Mouse (Mus musculus) midbrain, embryonic 14.5 days (tissue): Measurements from ENCODE around the gene Fbln1. TPM values are rescaled to one million over a fixed set of nuclear protein-coding genes. Genes with fewer than 3 reads are reported as not detected.

Experiments
- ATAC-seq: fragments of 200-750 bp; cut with Nextera tagmentation; 2 replicates; pipeline ENCODE4 v1.8.0; 2017; ENCODE audit warnings: moderate number of reproducible peaks, moderate library complexity; ENCODE audit not compliant: low FRiP score, low TSS enrichment
- DNase-seq: peaks from one replicate; pipeline ENCODE4 v3.0.0-alpha.2; 2015
- H3K27ac ChIP-seq: fragments of 300-500 bp; sonication (generic); replicated peaks from 2 replicates; pipeline ENCODE4 v1.5.1; 2014; ENCODE audit warnings: mild to moderate bottlenecking, low read depth, low read length, moderate library complexity
- H3K27me3 ChIP-seq: fragments of 300-500 bp; sonication (generic); 2 replicates; pipeline ENCODE4 v1.6.1; 2014; ENCODE audit warnings: low read length, control low read depth, mixed read lengths; ENCODE audit not compliant: control insufficient read depth, insufficient read depth
- H3K36me3 ChIP-seq: fragments of 300-500 bp; sonication (generic); 2 replicates; pipeline ENCODE4 v1.6.1; 2014; ENCODE audit warnings: low read length, control low read depth; ENCODE audit not compliant: control insufficient read depth, insufficient read depth
- H3K4me1 ChIP-seq: fragments of 300-500 bp; sonication (generic); 2 replicates; pipeline ENCODE4 v1.6.1; 2014; ENCODE audit warnings: mild to moderate bottlenecking, antibody characterized with exemption, low read length, control low read depth; ENCODE audit not compliant: control insufficient read depth, insufficient read depth
- H3K4me2 ChIP-seq: fragments of 300-500 bp; sonication (generic); 2 replicates; pipeline ENCODE4 v1.6.1; 2014; ENCODE audit warnings: mild to moderate bottlenecking, low read length, moderate library complexity
- H3K4me3 ChIP-seq: fragments of 300-500 bp; sonication (generic); replicated peaks from 2 replicates; pipeline ENCODE4 v1.5.1; 2014; ENCODE audit warnings: low read depth, low read length
- H3K9ac ChIP-seq: fragments of 300-500 bp; sonication (generic); replicated peaks from 2 replicates; pipeline ENCODE4 v1.6.1; 2014; ENCODE audit warnings: mild to moderate bottlenecking, low read length, moderate library complexity
- H3K9me3 ChIP-seq: fragments of 300-500 bp; sonication (generic); 2 replicates; pipeline ENCODE4 v1.6.1; 2016; ENCODE audit warnings: low read length, control low read depth, mixed read lengths; ENCODE audit not compliant: control insufficient read depth
- WGBS: fragments of 180-500 bp; shearing (Covaris S2); extraction: QIAGEN DNeasy Blood & Tissue Kit; methylation state at CpG from one replicate; pipeline ENCODE4 v1.1.7; 2014; 5-methylcytosine and 5-hydroxymethylcytosine counted together
- polyA plus RNA-seq: library from polyadenylated mRNA; unstranded; fragments of >200 nt; fragmentation: Nextera tagmentation; extraction: Ambion mirVana; gene quantifications from 2 replicates; pipeline ENCODE4 v1.2.1, GENCODE M21; 2014

The Fbln1 gene
- polyA plus RNA-seq, 1 experiment from 2014 or later: 37.0 TPM

- Histone ChIP-seq H3K4me2 (no peak overlapping the region), H3K27me3 (no peaks in the 10 kb centered on the region; the same call in 1 of the 2 replicates), H3K36me3 (no peaks in the 10 kb centered on the region), H3K27ac (peak overlapping the region; percentile 57; the same call in 1 of the 2 replicates), H3K4me3 (no peak overlapping the region), H3K9me3 (no peaks in the 10 kb centered on the region), H3K4me1 (peaks cover 3% of the 10 kb centered on the region; the same call in 1 of the 2 replicates), H3K9ac (no peak overlapping the region)
- 33% methylated on average over 14 of the region's 14 CpGs for WGBS
- peak; percentile 37 for DNase-seq
- ATAC-seq: no peak
Observed at GRCm38 (mm10) chr15:85200446-85201289, 5.1 kb upstream of the Fbln1 start.

GRCm38 (mm10) chr15:85202199-85202598 is 3.5 kb upstream of the Fbln1 start:
- Histone ChIP-seq H3K4me3 (no peak overlapping the region), H3K4me2 (no peak overlapping the region), H3K36me3 (no peaks in the 10 kb centered on the region), H3K9ac (no peak overlapping the region), H3K9me3 (no peaks in the 10 kb centered on the region), H3K27ac (no peak overlapping the region), H3K27me3 (no peaks in the 10 kb centered on the region; the same call in 1 of the 2 replicates), H3K4me1 (peaks cover 16% of the 10 kb centered on the region)
- DNase-seq (no peak), ATAC-seq (no peak)
- WGBS: 84% methylated on average over 9 of the region's 9 CpGs

- 70% methylated on average over 5 of the region's 5 CpGs for WGBS
Observed at GRCm38 (mm10) chr15:85202787-85203186, 3.0 kb upstream of the Fbln1 start.

GRCm38 (mm10) chr15:85204383-85204782 is 1.4 kb upstream of the Fbln1 start:
- Histone ChIP-seq H3K27me3 (no peaks in the 10 kb centered on the region; the same call in 1 of the 2 replicates), H3K4me3 (no peak overlapping the region), H3K4me1 (peaks cover 29% of the 10 kb centered on the region), H3K9me3 (no peaks in the 10 kb centered on the region), H3K9ac (no peak overlapping the region), H3K27ac (no peak overlapping the region), H3K36me3 (no peaks in the 10 kb centered on the region), H3K4me2 (no peak overlapping the region)
- 40% methylated on average over 8 of the region's 8 CpGs for WGBS
- no peak for DNase-seq
- ATAC-seq: no peak

More at GRCm38 (mm10) chr15:85202787-85203186, 3.0 kb upstream of the Fbln1 start:
- H3K4me2 ChIP-seq: no peak overlapping the region
- H3K27ac ChIP-seq: no peak overlapping the region
- no peaks in the 10 kb centered on the region for H3K36me3 ChIP-seq
- DNase-seq (no peak), ATAC-seq (no peak)
- peaks cover 22% of the 10 kb centered on the region for H3K4me1 ChIP-seq
- H3K4me3 ChIP-seq: no peak overlapping the region
- no peaks in the 10 kb centered on the region; the same call in 1 of the 2 replicates for H3K27me3 ChIP-seq
- H3K9me3 ChIP-seq: no peaks in the 10 kb centered on the region
- no peak overlapping the region for H3K9ac ChIP-seq

- 16% methylated on average over 3 of the region's 3 CpGs for WGBS
- Histone ChIP-seq H3K4me1 (peaks cover 26% of the 10 kb centered on the region), H3K36me3 (no peaks in the 10 kb centered on the region), H3K4me3 (peak overlapping the region; percentile 44), H3K9ac (peak overlapping the region; percentile 56; the same call in 1 of the 2 replicates), H3K27me3 (no peaks in the 10 kb centered on the region; the same call in 1 of the 2 replicates), H3K27ac (no peak overlapping the region), H3K9me3 (no peaks in the 10 kb centered on the region), H3K4me2 (peak overlapping the region; percentile 85)
- DNase-seq: no peak
- ATAC-seq: no peak
Observed at GRCm38 (mm10) chr15:85206703-85207075, 940 bp downstream of the Fbln1 start.

- H3K9me3 ChIP-seq: no peaks in the 10 kb centered on the region
- 0 out of 2 replicates have a peak overlapping the region, but pooled peaks have one; percentile 6 for H3K9ac ChIP-seq
- peaks cover 26% of the 10 kb centered on the region for H3K4me1 ChIP-seq
- peak overlapping the region; percentile 60; the same call in 1 of the 2 replicates for H3K27ac ChIP-seq
- WGBS: 1% methylated on average over 3 of the region's 3 CpGs
- H3K4me3 ChIP-seq: 0 out of 2 replicates have a peak overlapping the region, but pooled peaks have one; percentile 5
- H3K27me3 ChIP-seq: no peaks in the 10 kb centered on the region; the same call in 1 of the 2 replicates
- ATAC-seq (no peak), DNase-seq (no peak)
- no peaks in the 10 kb centered on the region for H3K36me3 ChIP-seq
- H3K4me2 ChIP-seq: peak overlapping the region; percentile 85
Observed at GRCm38 (mm10) chr15:85207081-85207480, 1.3 kb downstream of the Fbln1 start.

GRCm38 (mm10) chr15:85207763-85208162 is 2.0 kb downstream of the Fbln1 start:
- H3K4me3 ChIP-seq: no peak overlapping the region
- H3K4me2 ChIP-seq: peak overlapping the region; percentile 85
- no peaks in the 10 kb centered on the region for H3K9me3 ChIP-seq
- H3K27ac ChIP-seq: peak overlapping the region; percentile 60; the same call in 1 of the 2 replicates
- H3K4me1 ChIP-seq: peaks cover 26% of the 10 kb centered on the region
- H3K36me3 ChIP-seq: no peaks in the 10 kb centered on the region
- ATAC-seq (no peak), DNase-seq (peak; percentile 61)
- H3K9ac ChIP-seq: 0 out of 2 replicates have a peak overlapping the region, but pooled peaks have one; percentile 6
- 6% methylated on average over 2 of the region's 2 CpGs for WGBS
- no peaks in the 10 kb centered on the region; the same call in 1 of the 2 replicates for H3K27me3 ChIP-seq

GRCm38 (mm10) chr15:85208332-85208731 is 2.6 kb downstream of the Fbln1 start:
- H3K27ac ChIP-seq: no peak overlapping the region
- no peaks in the 10 kb centered on the region for H3K36me3 ChIP-seq
- H3K27me3 ChIP-seq: no peaks in the 10 kb centered on the region; the same call in 1 of the 2 replicates
- H3K4me2 ChIP-seq: peak overlapping the region; percentile 85
- H3K9me3 ChIP-seq: no peaks in the 10 kb centered on the region
- H3K4me3 ChIP-seq: no peak overlapping the region
- peaks cover 26% of the 10 kb centered on the region for H3K4me1 ChIP-seq
- DNase-seq (peak; percentile 49), ATAC-seq (no peak)
- 9% methylated on average over 10 of the region's 10 CpGs for WGBS
- H3K9ac ChIP-seq: 0 out of 2 replicates have a peak overlapping the region, but pooled peaks have one; percentile 20
